Mouse (Mus musculus): ENCODE measurements around the gene Cel.

- TF ChIP-seq CTCF (conservative IDR thresholded peaks at IDR 0.05; ENCODE audit: low read length) (no peak), POU5F1 (IDR thresholded peaks at IDR 0.05; ENCODE audit: borderline replicate concordance, low read length) (no peak)
Measured at GRCm38 (mm10) chr2:28539206-28539605, 24.0 kb downstream of the Cel start.

Data from E14TG2a.4 (cell line).